Mouse (Mus musculus): ENCODE results near the gene Aggf1. TPM values are rescaled to one million over a fixed set of nuclear protein-coding genes. Genes with fewer than 3 reads are reported as not detected.

Gene Aggf1
- polyA plus RNA-seq, 1 experiment from 2014 or later: 19.6 TPM

GRCm38 (mm10) chr13:95366356-95366755, 8.8 kb downstream of the Aggf1 start:
- 72% methylated on average over 8 of the region's 8 CpGs for WGBS
- Histone ChIP-seq H3K36me3 (ENCODE audit: control insufficient read depth, insufficient read depth) (peaks cover 74% of the 10 kb centered on the region), H3K4me1 (replicated peaks; ENCODE audit: control insufficient read depth, insufficient read depth, low read length) (no peaks in the 10 kb centered on the region), H3K27me3 (replicated peaks; ENCODE audit: control insufficient read depth, insufficient read depth, low read length) (no peaks in the 10 kb centered on the region), H3K9me3 (ENCODE audit: control insufficient read depth) (no peaks in the 10 kb centered on the region), H3K4me3 (ENCODE audit: low read depth, low read length) (no peak overlapping the region), H3K9ac (ENCODE audit: low read depth, low read length) (no peak overlapping the region), H3K27ac (ENCODE audit: low read depth, low read length) (no peak overlapping the region), H3K4me2 (replicated peaks; ENCODE audit: low read depth) (no peak overlapping the region)
- ATAC-seq: no peak
- no peak for TF ChIP-seq CTCF (IDR thresholded peaks at IDR 0.05; ENCODE audit: low read depth)

DNA sequence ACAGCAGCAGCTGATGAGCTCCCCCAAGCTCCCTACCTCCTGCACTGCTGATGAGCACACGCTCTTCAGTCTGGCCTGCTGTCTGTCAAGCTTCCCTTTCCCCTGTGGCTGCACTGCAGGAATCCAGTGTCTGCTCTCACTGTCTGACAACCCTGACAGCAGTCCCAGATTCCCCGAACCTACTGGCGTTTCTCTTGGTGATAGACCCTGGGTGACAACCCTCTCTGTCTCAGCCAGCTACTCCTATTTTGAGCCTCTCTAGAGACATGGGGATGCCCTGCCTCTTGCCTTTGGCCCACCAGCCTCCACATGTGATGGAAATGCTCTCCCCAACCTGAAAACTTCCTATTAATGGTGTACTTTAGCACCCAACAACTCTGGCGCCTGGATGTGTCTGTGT, 11.7 kb downstream of the Aggf1 start:
- Histone ChIP-seq H3K36me3 (ENCODE audit: control insufficient read depth, insufficient read depth) (peaks cover 73% of the 10 kb centered on the region), H3K27ac (ENCODE audit: low read depth, low read length) (no peak overlapping the region), H3K4me3 (ENCODE audit: low read depth, low read length) (no peak overlapping the region), H3K9ac (ENCODE audit: low read depth, low read length) (no peak overlapping the region), H3K4me1 (replicated peaks; ENCODE audit: control insufficient read depth, insufficient read depth, low read length) (no peaks in the 10 kb centered on the region), H3K9me3 (ENCODE audit: control insufficient read depth) (no peaks in the 10 kb centered on the region), H3K27me3 (replicated peaks; ENCODE audit: control insufficient read depth, insufficient read depth, low read length) (no peaks in the 10 kb centered on the region), H3K4me2 (replicated peaks; ENCODE audit: low read depth) (no peak overlapping the region)
- 88% methylated on average over 4 of the region's 4 CpGs for WGBS
- TF ChIP-seq CTCF (IDR thresholded peaks at IDR 0.05; ENCODE audit: low read depth): no peak
- no peak for ATAC-seq

GRCm38 (mm10) chr13:95358223-95358622, 16.9 kb downstream of the Aggf1 start:
- Histone ChIP-seq H3K9ac (ENCODE audit: low read depth, low read length) (no peak overlapping the region), H3K27ac (ENCODE audit: low read depth, low read length) (no peak overlapping the region), H3K36me3 (ENCODE audit: control insufficient read depth, insufficient read depth) (peaks cover 75% of the 10 kb centered on the region), H3K9me3 (ENCODE audit: control insufficient read depth) (no peaks in the 10 kb centered on the region), H3K27me3 (replicated peaks; ENCODE audit: control insufficient read depth, insufficient read depth, low read length) (no peaks in the 10 kb centered on the region), H3K4me2 (replicated peaks; ENCODE audit: low read depth) (no peak overlapping the region), H3K4me1 (replicated peaks; ENCODE audit: control insufficient read depth, insufficient read depth, low read length) (no peaks in the 10 kb centered on the region), H3K4me3 (ENCODE audit: low read depth, low read length) (no peak overlapping the region)
- ATAC-seq: no peak
- no peak for TF ChIP-seq CTCF (IDR thresholded peaks at IDR 0.05; ENCODE audit: low read depth)
- WGBS: 83% methylated on average over 2 of the region's 2 CpGs

DNA sequence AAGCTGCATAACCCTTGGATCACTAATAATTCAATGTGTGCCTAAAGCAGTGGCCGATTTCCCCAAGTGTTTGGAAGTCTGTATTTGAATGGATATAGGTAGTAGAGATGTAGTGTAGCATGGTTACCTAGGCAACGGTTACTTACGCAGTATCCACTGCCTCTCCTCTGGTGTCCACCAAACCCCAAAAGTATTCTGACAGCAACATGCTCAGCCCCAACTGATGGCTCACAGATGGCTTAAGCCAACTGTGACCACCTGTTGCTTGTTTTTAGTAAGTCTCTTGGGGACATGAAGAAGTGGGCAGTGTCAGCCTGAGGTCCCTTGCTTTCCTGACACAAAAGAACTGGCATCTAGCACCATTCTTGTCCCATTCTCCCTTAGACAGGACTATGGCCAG, 26.7 kb downstream of the Aggf1 start:
- Histone ChIP-seq H3K27me3 (replicated peaks; ENCODE audit: control insufficient read depth, insufficient read depth, low read length) (no peaks in the 10 kb centered on the region), H3K36me3 (ENCODE audit: control insufficient read depth, insufficient read depth) (peaks cover 31% of the 10 kb centered on the region), H3K4me3 (ENCODE audit: low read depth, low read length) (no peak overlapping the region), H3K4me2 (replicated peaks; ENCODE audit: low read depth) (no peak overlapping the region), H3K27ac (ENCODE audit: low read depth, low read length) (no peak overlapping the region), H3K9ac (ENCODE audit: low read depth, low read length) (no peak overlapping the region), H3K9me3 (ENCODE audit: control insufficient read depth) (no peaks in the 10 kb centered on the region), H3K4me1 (replicated peaks; ENCODE audit: control insufficient read depth, insufficient read depth, low read length) (no peaks in the 10 kb centered on the region)
- no peak for TF ChIP-seq CTCF (IDR thresholded peaks at IDR 0.05; ENCODE audit: low read depth)
- 86% methylated on average over 3 of the region's 3 CpGs for WGBS
- no peak for ATAC-seq

GRCm38 (mm10) chr13:95347018-95347696, 28.0 kb downstream of the Aggf1 start:
- Histone ChIP-seq H3K36me3 (ENCODE audit: control insufficient read depth, insufficient read depth) (peaks cover 20% of the 10 kb centered on the region), H3K27me3 (replicated peaks; ENCODE audit: control insufficient read depth, insufficient read depth, low read length) (no peaks in the 10 kb centered on the region), H3K9ac (ENCODE audit: low read depth, low read length) (no peak overlapping the region), H3K4me3 (ENCODE audit: low read depth, low read length) (no peak overlapping the region), H3K9me3 (ENCODE audit: control insufficient read depth) (no peaks in the 10 kb centered on the region), H3K27ac (ENCODE audit: low read depth, low read length) (no peak overlapping the region), H3K4me2 (replicated peaks; ENCODE audit: low read depth) (no peak overlapping the region), H3K4me1 (replicated peaks; ENCODE audit: control insufficient read depth, insufficient read depth, low read length) (no peaks in the 10 kb centered on the region)
- ATAC-seq: peak; percentile 31
- 28% methylated on average over 8 of the region's 8 CpGs for WGBS
- TF ChIP-seq CTCF (IDR thresholded peaks at IDR 0.05; ENCODE audit: low read depth): peak; percentile 95

DNA sequence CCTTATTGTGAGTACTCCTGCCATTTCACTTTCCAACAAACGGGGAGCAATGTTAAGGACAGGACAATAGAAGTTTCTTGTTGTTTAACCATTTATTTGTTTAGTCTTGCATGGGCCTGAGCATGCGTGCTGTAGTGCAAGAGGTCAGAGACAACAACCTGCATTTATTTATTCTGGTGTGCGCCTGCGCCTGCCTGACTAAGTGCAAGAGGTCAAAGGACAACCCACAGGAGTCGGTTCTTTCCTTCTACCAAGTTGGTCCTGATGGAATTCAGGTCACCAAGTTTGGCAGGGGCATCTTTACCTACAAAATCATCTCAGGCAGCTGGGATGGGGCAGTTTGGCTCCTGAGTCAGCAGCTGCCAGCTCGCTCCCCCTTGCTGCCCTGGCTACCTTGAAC, 29.3 kb downstream of the Aggf1 start:
- no peak for ATAC-seq
- no peak overlapping the region for H3K9ac ChIP-seq (ENCODE audit: low read depth, low read length)
- H3K27ac ChIP-seq (ENCODE audit: low read depth, low read length): no peak overlapping the region
- no peaks in the 10 kb centered on the region for H3K4me1 ChIP-seq (replicated peaks; ENCODE audit: control insufficient read depth, insufficient read depth, low read length)
- no peak for TF ChIP-seq CTCF (IDR thresholded peaks at IDR 0.05; ENCODE audit: low read depth)
- H3K9me3 ChIP-seq (ENCODE audit: control insufficient read depth): no peaks in the 10 kb centered on the region
- H3K27me3 ChIP-seq (replicated peaks; ENCODE audit: control insufficient read depth, insufficient read depth, low read length): no peaks in the 10 kb centered on the region
- 69% methylated on average over 6 of the region's 6 CpGs for WGBS
- H3K36me3 ChIP-seq (ENCODE audit: control insufficient read depth, insufficient read depth): peaks cover 8% of the 10 kb centered on the region
- no peak overlapping the region for H3K4me3 ChIP-seq (ENCODE audit: low read depth, low read length)
- no peak overlapping the region for H3K4me2 ChIP-seq (replicated peaks; ENCODE audit: low read depth)
